Mouse (Mus musculus) frontal cortex, postnatal 25 days (tissue): ENCODE measurements at regions not wholly inside any gene's neighbourhood (a gene's known extent, or its start where the extent isn't known, plus 50 kb on each side); places are given as distances from the start of the nearest gene placed in this dataset.

ENCODE experiments used
- DNase-seq, 2 experiments: peaks; one replicate each; pipeline ENCODE4 v3.0.0; 2022; ENCODE audit warnings: low spot score in 2 of 2

DNA sequence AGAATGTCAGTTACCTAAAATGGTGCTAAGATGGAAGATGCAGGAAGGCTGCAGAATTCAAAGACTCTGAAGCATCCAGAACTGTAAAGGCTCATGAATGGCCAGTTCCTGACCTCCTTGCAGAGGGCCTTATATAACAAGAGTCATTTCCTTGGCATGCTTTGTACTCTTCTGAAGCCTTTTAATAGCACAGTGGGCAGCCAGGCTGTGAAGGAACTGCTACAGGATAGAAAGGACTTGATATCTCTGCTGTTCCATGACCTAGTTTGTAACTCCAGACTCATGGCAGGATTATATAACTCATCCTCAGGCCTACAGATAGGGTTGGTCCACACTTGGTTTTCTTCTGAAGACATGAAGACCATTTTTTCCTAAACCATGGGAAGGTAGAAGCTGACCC, 143.7 kb upstream of the Mmadhc start:
- no peak for DNase-seq

DNA sequence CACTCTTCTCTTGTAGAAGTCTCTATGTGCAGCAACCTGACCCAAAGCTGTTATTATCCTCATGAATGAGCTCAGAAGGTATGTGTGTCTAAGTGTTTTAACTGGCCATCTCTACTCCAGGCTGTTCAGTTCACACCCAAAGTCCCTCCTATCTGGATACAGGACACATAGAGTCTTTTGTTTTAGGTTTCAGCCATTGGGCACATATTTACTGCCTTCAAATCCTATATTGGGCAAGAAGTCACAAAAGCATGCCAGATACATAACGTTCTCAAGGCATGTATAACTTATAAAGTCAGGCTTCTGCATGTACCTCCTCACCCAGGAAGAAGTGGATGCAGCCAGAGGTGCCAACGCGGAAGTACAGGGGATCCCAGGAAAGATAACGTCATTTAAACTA, 136.6 kb upstream of the Mmadhc start:
- no peak for DNase-seq

DNA sequence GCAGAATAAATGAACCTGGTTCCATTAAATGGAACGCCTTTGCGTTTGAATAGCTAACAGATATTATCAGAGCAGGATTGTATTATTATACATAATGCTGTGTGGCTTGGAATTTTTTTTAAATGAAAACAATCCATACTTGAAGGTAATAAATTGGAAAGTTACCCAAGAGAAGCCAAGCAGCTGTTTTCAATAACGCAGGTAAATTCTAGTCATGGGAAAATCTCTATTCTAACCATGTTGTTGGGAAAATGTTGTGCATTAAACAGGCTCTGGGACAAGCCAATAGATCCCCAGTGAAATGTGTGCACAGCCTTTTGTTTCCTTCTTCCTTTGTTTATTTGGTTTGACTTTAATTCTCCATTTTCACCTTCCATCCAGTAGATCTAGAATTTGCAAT, 128.6 kb upstream of the Mmadhc start:
- DNase-seq: no peak

DNA sequence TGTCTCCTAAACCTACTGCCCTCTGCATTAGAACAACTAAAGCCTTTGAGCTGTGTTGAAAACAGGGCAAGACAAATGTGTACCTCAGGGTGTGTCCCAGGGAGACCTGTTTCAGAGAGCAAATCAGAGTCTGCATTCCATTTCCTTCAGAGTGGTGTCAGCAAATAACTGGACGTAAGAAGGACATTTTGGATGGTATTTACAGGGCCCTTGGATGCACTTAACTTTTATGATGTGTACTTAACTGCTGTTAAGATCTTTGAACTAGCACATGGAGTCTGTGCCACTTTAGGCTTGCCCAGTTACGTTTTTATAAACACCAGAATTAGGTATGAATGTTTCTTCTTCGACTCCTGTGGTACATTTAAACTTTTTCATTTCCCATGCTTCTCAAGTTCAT, 123.0 kb upstream of the Mmadhc start:
- no peak for DNase-seq

DNA sequence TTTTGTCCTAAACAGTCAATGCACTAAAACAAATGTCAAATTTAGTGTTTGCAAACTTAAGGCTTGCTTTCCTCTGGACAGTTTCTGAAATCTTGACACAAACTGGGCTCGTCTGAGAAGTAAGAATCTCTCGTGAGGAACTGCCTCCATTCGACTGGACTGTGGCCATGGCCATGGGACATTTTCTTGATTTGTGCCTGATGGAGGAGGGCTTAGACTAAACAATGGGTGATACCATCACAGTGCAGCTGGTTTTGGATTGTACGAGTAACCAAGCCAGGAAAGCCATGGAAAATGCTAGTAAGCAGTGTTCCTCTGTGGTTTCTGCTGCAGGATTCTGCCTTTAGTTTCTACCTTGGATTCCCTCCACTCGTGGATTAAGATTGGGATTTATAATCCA, 121.0 kb upstream of the Mmadhc start:
- no peak for DNase-seq

DNA sequence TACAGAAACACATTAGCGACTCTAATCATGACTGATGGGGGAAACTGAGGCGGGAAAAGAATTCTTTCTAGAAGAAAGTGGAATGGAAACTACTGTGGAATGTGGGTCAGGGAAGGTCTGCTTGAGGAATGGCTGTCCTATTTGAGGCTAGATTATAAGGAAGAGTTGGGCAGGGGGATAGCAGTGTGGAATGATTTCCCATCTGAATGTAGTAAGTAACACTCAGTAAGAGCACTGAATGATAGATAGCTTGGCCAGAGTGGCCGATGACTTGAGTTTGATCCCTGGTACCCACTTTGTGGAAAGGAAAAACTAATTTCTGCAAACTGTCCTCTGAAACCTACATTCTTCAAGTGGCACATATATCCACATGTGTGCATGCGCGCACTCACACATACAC, 120.5 kb upstream of the Mmadhc start:
- no peak for DNase-seq

DNA sequence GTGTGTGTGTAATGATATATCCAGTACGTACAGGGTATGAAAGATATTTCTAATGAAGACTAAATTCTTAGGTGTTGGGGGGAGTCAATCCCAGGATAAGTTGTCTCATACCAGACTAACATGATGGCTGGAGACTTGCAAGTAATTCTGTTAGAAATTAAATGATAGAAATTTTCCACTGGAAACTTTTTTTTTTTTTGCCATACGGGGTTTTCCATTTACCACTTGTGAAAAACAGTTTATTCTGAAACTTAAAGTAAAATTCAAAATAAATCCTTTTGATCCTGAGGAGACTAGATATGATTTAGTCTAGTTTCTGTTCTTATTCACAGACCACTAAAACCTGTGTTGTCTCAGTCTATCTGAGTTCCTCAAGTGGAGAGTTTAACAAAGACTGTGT, 119.5 kb upstream of the Mmadhc start:
- no peak for DNase-seq

DNA sequence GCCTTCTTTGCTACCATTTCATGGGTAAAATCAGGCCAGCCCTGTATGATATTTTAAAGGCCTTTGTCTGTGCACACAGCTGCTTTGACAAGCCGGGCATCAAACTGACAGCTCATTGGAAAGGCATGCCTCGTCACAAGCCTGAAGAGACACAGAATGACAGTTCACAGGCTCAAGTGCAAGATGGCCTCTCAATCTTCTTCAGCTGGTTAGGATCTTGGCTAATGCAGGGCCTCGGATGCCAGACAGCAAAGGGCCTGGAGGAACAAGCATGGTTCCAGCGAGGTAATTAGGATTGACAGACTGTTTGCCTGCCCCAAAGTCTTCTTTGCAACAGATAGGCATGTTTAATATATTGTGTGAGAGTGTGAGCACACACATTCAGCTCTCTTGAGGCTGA, 109.3 kb upstream of the Mmadhc start:
- no peak for DNase-seq

DNA sequence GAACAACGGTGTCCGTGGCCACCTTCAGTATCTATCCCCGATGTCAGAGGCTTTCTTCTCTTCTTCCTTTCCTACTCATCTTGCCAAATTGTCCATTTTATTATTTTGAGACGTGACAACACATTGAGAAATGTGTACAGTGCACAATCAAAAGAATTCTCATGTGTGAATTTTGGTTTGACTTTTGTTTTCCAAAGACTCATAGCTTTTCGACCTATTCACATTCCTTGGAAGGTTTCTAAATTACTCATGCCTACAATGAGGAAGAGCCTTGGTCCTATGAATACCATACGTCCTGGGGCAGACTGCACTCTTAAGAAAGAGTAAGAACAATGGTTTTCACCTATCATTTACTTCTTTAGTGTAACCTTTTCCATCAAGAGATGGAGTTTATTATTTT, 106.5 kb upstream of the Mmadhc start:
- DNase-seq: no peak

DNA sequence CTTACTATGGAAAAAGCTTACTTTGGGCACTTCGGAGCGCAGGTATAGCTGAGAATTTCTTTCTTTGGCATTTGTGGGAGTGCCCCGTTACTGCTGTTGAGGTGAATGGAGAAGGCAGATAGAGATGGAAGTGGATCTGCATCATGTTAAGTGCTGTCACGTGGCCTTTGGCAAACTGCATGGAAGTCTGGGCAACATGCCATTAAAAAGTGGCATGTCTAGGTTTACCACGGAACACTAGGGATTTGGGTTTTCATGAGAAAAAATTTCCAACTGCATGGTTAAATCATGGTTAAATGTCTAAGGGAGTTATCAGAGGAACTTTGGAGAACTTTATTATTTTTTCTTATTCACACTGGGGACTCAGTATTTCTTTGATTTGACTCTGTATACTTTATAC, 102.0 kb upstream of the Mmadhc start:
- DNase-seq: no peak

DNA sequence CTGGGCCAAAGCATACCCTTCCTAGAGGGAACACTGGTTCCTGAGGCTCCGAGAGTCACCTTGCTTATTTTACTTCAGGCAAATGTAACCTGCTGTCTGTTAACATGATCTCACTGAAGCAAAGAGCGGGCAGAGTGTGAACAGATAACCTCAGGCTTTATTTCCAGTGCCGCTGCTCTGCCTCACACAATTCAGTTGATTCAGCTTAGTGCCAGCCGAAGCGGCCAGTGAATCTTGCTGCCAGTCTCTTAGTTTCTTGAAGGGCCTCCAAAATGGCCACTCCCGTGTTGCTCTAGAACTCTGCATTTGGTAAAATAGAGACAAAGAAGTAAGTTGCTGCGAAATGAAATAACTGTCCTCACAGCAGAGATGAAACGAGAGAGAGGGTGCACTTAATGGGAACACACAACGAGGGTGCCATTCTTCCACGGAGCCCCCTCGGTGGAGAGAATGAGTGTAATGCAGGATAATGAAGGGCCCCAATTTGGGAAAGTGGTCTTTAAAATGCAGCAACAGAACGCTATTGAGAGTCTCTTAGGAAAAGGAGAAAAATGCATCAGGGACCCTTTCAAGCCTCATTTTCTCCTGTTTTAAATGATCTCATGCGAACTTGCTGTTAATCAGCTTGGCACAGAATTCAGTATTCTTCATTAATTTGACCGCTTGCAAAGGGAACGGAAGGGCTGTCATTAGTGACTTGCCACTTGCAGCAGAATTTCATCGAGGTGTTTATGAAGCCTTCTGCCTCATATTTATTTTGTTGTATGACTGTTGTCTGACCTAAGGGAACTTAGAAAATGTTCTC, 81.2 kb upstream of the Mmadhc start:
- no peak for DNase-seq

DNA sequence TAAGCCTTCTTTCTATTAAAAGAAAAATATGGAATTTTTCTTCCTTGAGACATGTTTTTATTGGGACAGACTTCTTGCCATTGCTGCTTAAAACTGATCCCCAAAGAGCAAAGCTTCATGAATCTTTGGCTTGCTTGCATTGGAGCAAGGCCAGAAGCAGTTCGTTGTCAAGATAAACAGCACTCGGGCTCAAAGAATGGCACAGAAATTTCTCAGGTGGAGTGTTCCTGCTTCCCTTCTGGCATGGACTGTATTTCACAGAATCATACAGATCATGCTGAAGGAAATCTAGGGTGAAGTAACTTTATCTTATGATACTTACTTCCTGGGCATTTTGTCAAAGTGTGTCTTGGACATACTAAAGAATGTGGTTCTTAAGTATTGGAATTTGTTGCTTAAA, 77.0 kb upstream of the Mmadhc start:
- DNase-seq: no peak

DNA sequence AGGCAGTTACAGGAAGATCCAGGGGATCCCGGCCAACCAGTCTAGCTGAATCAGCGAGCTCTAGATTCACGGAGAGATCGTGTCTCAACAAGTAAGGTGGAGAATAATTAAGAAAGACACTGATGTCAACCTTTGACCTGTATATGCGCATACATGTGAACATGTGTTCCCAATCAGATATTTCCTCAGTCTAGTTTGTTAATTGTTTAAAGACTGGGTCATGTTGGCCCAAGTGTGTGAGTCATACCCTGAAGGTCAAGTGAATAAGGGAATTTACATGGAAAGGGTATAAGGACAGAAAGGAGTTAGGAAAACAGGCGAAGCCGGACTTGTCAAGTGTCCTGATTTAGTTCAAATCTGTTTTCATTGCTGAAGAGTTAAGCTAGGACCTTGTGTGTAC, 76.4 kb upstream of the Mmadhc start:
- no peak for DNase-seq

DNA sequence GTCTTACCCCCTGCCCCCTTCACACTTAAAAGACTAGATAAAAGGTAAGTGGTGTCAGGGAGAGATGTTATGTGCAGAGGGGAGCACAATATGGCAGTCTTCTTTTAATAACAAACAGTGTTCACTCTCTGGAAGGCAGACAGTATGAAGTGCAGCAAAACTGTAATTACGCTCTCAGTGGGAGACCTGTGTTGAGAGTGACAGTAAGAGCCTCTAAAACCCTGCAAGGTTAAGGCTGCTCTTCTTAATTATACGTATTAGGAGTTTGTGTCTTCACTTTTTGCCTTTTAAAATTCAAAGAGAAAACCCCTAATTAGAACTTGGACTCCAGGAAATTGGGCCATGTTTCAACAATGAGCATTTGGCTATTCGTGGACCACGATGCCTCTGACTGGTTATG, 72.2 kb upstream of the Mmadhc start:
- no peak for DNase-seq

DNA sequence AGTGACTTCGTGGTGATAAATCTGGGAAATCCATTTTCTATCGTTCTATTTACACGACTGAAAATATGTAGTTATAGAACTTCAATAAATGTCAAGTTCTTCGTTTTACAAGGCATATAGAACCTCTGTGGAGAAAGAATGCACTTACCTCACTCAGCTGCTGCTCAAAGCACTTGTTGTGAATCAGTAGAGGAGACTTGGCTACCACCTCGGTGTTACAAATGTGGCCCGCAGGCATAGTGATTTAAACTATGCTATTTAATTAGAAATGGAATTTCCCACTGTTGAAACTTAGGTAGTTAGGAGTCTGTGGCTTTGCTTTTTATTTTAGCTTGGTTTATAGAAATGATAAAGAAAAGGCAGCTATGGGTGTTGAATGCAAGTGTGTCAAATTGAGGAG, 71.8 kb upstream of the Mmadhc start:
- no peak for DNase-seq

DNA sequence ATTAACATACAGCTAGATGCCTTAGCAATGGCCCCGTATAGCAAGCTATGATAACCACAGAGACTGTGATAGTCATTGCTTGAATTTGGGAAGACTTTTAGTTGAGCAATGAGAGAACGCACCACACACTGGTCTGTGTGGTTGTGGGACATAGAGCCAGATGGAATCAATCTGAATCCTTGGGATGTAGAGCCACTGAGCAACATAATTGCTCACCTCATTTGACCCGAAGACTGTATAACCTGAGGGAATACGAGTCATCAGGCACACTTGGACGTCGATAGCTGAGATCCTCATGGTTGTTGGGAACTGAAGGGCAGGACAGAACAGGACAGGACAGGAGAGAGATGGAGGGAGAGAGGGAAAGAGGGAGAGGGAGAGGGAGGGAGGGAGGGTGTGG, 68.6 kb upstream of the Mmadhc start:
- DNase-seq: no peak

DNA sequence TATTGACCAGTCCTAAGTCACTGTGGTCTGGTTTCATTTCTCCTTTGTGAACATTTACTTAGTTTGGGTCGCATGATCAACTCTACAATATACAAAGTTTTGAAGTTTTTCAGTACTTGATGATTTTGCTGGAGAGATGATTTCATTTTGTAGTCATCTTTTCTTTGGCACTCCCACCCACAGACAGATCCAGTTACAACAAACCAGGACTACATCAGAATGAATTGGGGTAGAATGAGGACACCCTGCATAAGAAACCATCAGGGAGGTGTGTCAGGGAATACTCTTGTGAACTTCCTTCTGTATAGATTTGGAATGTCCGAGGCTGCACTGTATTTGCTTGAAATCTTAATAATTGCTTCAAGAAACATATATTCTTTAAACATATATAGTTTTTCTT, 59.5 kb upstream of the Mmadhc start:
- DNase-seq: no peak

DNA sequence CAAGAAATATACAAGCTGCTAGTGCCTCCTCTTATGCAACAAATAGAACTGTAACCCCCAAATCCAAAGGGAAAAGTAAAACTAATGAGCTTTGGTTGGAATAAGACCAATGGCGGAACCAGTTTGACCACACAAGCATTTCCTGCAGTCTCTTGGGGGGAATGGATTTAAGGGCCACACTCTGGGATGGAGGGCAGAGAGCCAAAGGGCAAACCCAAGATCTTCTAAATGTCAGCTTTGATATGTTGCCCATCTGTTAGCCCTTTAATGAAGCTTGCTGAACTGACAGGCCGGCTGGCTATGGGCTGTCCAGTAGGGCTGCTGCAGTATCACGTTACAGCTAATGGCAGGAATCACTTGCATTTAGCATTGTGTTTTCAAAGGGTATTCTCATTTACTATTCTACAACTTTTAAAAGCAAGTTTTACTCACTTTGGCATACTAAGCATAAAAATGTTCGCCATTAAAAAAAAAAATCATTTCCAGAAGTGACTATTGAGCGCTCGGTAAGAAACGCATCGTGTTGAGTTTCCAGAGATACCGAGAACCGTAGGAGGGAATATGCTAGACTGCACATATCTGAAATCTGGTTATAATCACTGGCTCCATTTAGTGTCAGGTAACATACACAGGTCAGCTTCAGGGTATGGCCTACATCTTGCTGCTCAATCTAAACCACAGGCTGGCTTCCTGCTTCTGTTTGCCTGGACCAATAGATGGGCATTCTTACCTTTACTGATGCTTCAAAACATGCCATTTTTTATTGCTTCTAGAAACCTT, 51.1 kb upstream of the Mmadhc start:
- DNase-seq: no peak
